Mouse (Mus musculus) B cell, adult 2 months (primary cell): Measurements from ENCODE around the gene Chac1.

ENCODE experiments used
- DNase-seq, 2 experiments: peaks; one replicate each; pipeline ENCODE4 v3.0.0; 2022

The Chac1 gene

GRCm38 (mm10) chr2:119379455-119379854, 28.4 kb downstream of the Chac1 start:
- DNase-seq = no peak

GRCm38 (mm10) chr2:119388266-119388665, 37.2 kb downstream of the Chac1 start:
- DNase-seq = no peak

GRCm38 (mm10) chr2:119389992-119390391, 39.0 kb downstream of the Chac1 start:
- no peak for DNase-seq

- DNase-seq = no peak
These were observed 47.2 kb downstream of the Chac1 start for GRCm38 (mm10) chr2:119398252-119398651.

GRCm38 (mm10) chr2:119398665-119399064, 47.6 kb downstream of the Chac1 start:
- no peak for DNase-seq

GRCm38 (mm10) chr2:119399313-119399712, 48.3 kb downstream of the Chac1 start:
- no peak for DNase-seq
